ENCODE assay signal across 31 mouse cellular contexts in genomic region chr3:103081861-103082453, GRCm38 (mm10). TPM values are rescaled to one million over a fixed set of nuclear protein-coding genes. Genes with fewer than 3 reads are reported as not detected.
DNase-seq lines count a peak whose midpoint lies in the region; ATAC-seq and TF ChIP-seq lines count a peak whose summit lies in the region.
"Had no signal": no experiment of that assay in that cellular context is flagged by ENCODE, and none has a peak within 500 bp of the region (broad histone marks: within the 10 kb centered on the region; RNA-seq: fewer than 3 reads in every experiment).

No protein-coding gene starts in this region.

- no peaks in the 10 kb centered on the region for H3K9me3 ChIP-seq in heart, embryonic 13.5 days
- no peaks in the 10 kb centered on the region for H3K9me3 ChIP-seq in embryonic facial prominence, embryonic 10.5 days
- H3K9me3 ChIP-seq: forebrain, embryonic 10.5 days; G1E; heart, embryonic 15.5 days; hindbrain, embryonic 12.5 days; hindbrain, embryonic 15.5 days had no signal

- 80% methylated on average over 17 of the region's 17 CpGs for WGBS in heart, embryonic 13.5 days
- 86% methylated on average over 17 of the region's 17 CpGs for WGBS in embryonic facial prominence, embryonic 10.5 days

- H3K4me2 ChIP-seq in heart, embryonic 13.5 days = no peak overlapping the region
- H3K4me2 ChIP-seq: heart, embryonic 11.5 days; heart, embryonic 15.5 days; hindbrain, embryonic 12.5 days; hindbrain, embryonic 15.5 days had no signal

- ATAC-seq in heart, embryonic 13.5 days (ENCODE audit: extremely low read depth, insufficient number of reproducible peaks, low FRiP score, low TSS enrichment) = no peak
- ATAC-seq: forebrain, embryonic 14.5 days; intestine, postnatal 0 days; Patski had no signal

- no peak overlapping the region for H3K9ac ChIP-seq in heart, embryonic 13.5 days
- H3K9ac ChIP-seq: heart, embryonic 15.5 days; hindbrain, embryonic 12.5 days; hindbrain, embryonic 15.5 days had no signal

- peak overlapping the region; percentile 24; the same call in 1 of the 2 replicates for H3K27ac ChIP-seq in heart, embryonic 13.5 days (replicated peaks)
- no peak overlapping the region for H3K27ac ChIP-seq in embryonic facial prominence, embryonic 10.5 days (replicated peaks)
- H3K27ac ChIP-seq: forebrain, embryonic 10.5 days; hindbrain, embryonic 12.5 days; hindbrain, embryonic 15.5 days had no signal

- H3K36me3 ChIP-seq in heart, embryonic 13.5 days = no peaks in the 10 kb centered on the region
- no peaks in the 10 kb centered on the region for H3K36me3 ChIP-seq in embryonic facial prominence, embryonic 10.5 days (replicated peaks)
- H3K36me3 ChIP-seq: forebrain, embryonic 10.5 days; G1E; heart, embryonic 15.5 days; hindbrain, embryonic 12.5 days; hindbrain, embryonic 15.5 days had no signal

- no peak for TF ChIP-seq POLR2A in brain, embryonic 14.5 days (IDR thresholded peaks at IDR 0.05; ENCODE audit: borderline replicate concordance, extremely low read depth, insufficient read depth, insufficient read length, poor library complexity, severe bottlenecking)

- no peaks in the 10 kb centered on the region for H3K27me3 ChIP-seq in heart, embryonic 13.5 days (replicated peaks)
- no peaks in the 10 kb centered on the region for H3K27me3 ChIP-seq in embryonic facial prominence, embryonic 10.5 days (replicated peaks; ENCODE audit: low read depth, poor library complexity, severe bottlenecking)
- H3K27me3 ChIP-seq: CH12.LX; heart, embryonic 15.5 days; hindbrain, embryonic 12.5 days; hindbrain, embryonic 15.5 days; Patski had no signal

- DNase-seq in gastrocnemius, adult 18-20 months (ENCODE audit: low spot score) = peak; percentile 58
- no peak for DNase-seq in gastrocnemius, postnatal 4 days (ENCODE audit: low spot score in 2 of 2)
- no peak for DNase-seq in heart, postnatal 4 days
- peak; percentile 13 for DNase-seq in brain, embryonic 14.5 days (ENCODE audit: low read depth)
- no peak for DNase-seq in embryonic facial prominence, embryonic 10.5 days (ENCODE audit: low spot score)
- DNase-seq: adrenal gland, postnatal 10 days; adrenal gland, postnatal 36 days; B cell, adult 2 months; cerebellum, adult 11 months; cerebellum, adult 8-10 months; cerebellum, postnatal 10 days; cerebellum, postnatal 36 days; embryo, embryonic 11 days; heart, postnatal 10 days; kidney, adult 2 months had no signal

- peaks cover 26% of the 10 kb centered on the region for H3K4me1 ChIP-seq in heart, embryonic 13.5 days
- H3K4me1 ChIP-seq in embryonic facial prominence, embryonic 10.5 days = peaks cover 7% of the 10 kb centered on the region; the same call in 1 of the 2 replicates
- H3K4me1 ChIP-seq: forebrain, embryonic 10.5 days; hindbrain, embryonic 12.5 days; hindbrain, embryonic 15.5 days had no signal

- TF ChIP-seq CTCF in brain, embryonic 14.5 days (IDR thresholded peaks at IDR 0.05; ENCODE audit: borderline replicate concordance, extremely low read depth, insufficient read depth, insufficient read length) = no peak

- no peak overlapping the region for H3K4me3 ChIP-seq in heart, embryonic 13.5 days
- no peak overlapping the region for H3K4me3 ChIP-seq in embryonic facial prominence, embryonic 10.5 days
- H3K4me3 ChIP-seq: forebrain, embryonic 10.5 days; heart, embryonic 15.5 days; hindbrain, embryonic 12.5 days; hindbrain, embryonic 15.5 days had no signal

RNA-seq across cellular contexts. Expression of gene Ampd1, which starts 8.1 kb away (rescaled TPM):
- 1,000 to 10,000 TPM; 1,310 to 1,477 TPM for total RNA-seq in gastrocnemius, adult 18-20 months (2021)
- total RNA-seq in gastrocnemius, postnatal 4 days (2021) = 100 to 1,000 TPM; 366 to 390 TPM
- 0.09 and 0.16 TPM in 2 replicates for polyA plus RNA-seq in heart, embryonic 13.5 days (2015; fragmentation: Nextera tagmentation; extraction: Ambion mirVana)
- total RNA-seq in heart, postnatal 4 days (2021) = under 1 TPM; 0.25 to 0.43 TPM
- 0.16 and 0.21 TPM in 2 replicates for polyA plus RNA-seq in brain, embryonic 14.5 days (2012; rRNA removed)
- polyA plus RNA-seq in embryonic facial prominence, embryonic 10.5 days (2016; fragmentation: Nextera tagmentation; extraction: Ambion mirVana) = not detected in 2 replicates
- total RNA-seq: adrenal gland, postnatal 36 days; CH12.LX; granulocyte monocyte progenitor cell, adult 5-6 weeks; heart, postnatal 10 days; hematopoietic stem cell, adult 5-6 weeks had no signal
- polyA plus RNA-seq: cortical plate, adult 2 months; embryonic facial prominence, embryonic 11.5 days; forebrain, embryonic 10.5 days; forebrain, embryonic 14.5 days; G1E; heart, embryonic 11.5 days; hindbrain, embryonic 12.5 days; hindbrain, embryonic 15.5 days; intestine, embryonic 14.5 days; intestine, postnatal 0 days had no signal

RNA-seq across cellular contexts. Expression of gene Dennd2c, which starts 20.4 kb away (rescaled TPM):
- 1 to 10 TPM; 2.8 to 3.5 TPM for total RNA-seq in gastrocnemius, adult 18-20 months (2021)
- total RNA-seq in gastrocnemius, postnatal 4 days (2021) = 10 to 100 TPM; 14.6 to 16.0 TPM
- polyA plus RNA-seq in heart, embryonic 13.5 days (2015; fragmentation: Nextera tagmentation; extraction: Ambion mirVana) = 3.0 and 3.7 TPM in 2 replicates
- 1 to 10 TPM; 3.6 to 4.3 TPM for total RNA-seq in heart, postnatal 4 days (2021)
- 1.0 and 1.5 TPM in 2 replicates for polyA plus RNA-seq in brain, embryonic 14.5 days (2012; rRNA removed)
- polyA plus RNA-seq in embryonic facial prominence, embryonic 10.5 days (2016; fragmentation: Nextera tagmentation; extraction: Ambion mirVana) = 2.1 and 3.4 TPM in 2 replicates

RNA-seq across cellular contexts. Expression of gene Nras, which starts 23.9 kb away (rescaled TPM):
- total RNA-seq in gastrocnemius, adult 18-20 months (2021) = 10 to 100 TPM; 39.2 to 42.9 TPM
- total RNA-seq in gastrocnemius, postnatal 4 days (2021) = 100 to 1,000 TPM; 190 to 191 TPM
- polyA plus RNA-seq in heart, embryonic 13.5 days (2015; fragmentation: Nextera tagmentation; extraction: Ambion mirVana) = 82.4 and 83.1 TPM in 2 replicates
- 100 to 1,000 TPM; 120 to 122 TPM for total RNA-seq in heart, postnatal 4 days (2021)
- 70.2 and 80.4 TPM in 2 replicates for polyA plus RNA-seq in brain, embryonic 14.5 days (2012; rRNA removed)
- polyA plus RNA-seq in embryonic facial prominence, embryonic 10.5 days (2016; fragmentation: Nextera tagmentation; extraction: Ambion mirVana) = 139 and 144 TPM in 2 replicates

Comparison
In these comparisons a context has a peak if more than half of its experiments do, and no peak if none do; other contexts are left out.
1. DNase-seq: peak in gastrocnemius, adult 18-20 months (single experiment) and brain, embryonic 14.5 days (single experiment); none in gastrocnemius, postnatal 4 days (0 of 2), heart, postnatal 4 days (single experiment) and embryonic facial prominence, embryonic 10.5 days (single experiment).
2. RNA of gene Ampd1, which starts 8.1 kb away (total RNA-seq): 1,310 to 1,477 TPM in gastrocnemius, adult 18-20 months and 366 to 390 TPM in gastrocnemius, postnatal 4 days; 0.25 to 0.43 TPM in heart, postnatal 4 days; every median in the first group is over 100 times any median in the second.